Mouse (Mus musculus) stomach, embryonic 16.5 days (tissue): Measurements from ENCODE around the gene E330034G19Rik. TPM values are rescaled to one million over a fixed set of nuclear protein-coding genes. Genes with fewer than 3 reads are reported as not detected.
"Not testable (repeated sequence)": the region's sequence is repeated elsewhere in the genome, so short reads cannot be mapped to it uniquely, and the experiment has no call there.

ENCODE experiments used
- ATAC-seq: fragments of 200-750 bp; cut with Nextera tagmentation; 2 replicates; pipeline ENCODE4 v1.8.0; 2017; ENCODE audit warnings: moderate number of reproducible peaks, moderate TSS enrichment; ENCODE audit not compliant: insufficient read depth, low FRiP score
- H3K27ac ChIP-seq: fragments of 300-500 bp; sonication (generic); 2 replicates; pipeline ENCODE4 v1.5.1; 2014; ENCODE audit warnings: low read length
- H3K27me3 ChIP-seq: fragments of 300-500 bp; sonication (generic); 2 replicates; pipeline ENCODE4 v1.6.1; 2014; ENCODE audit warnings: low read length, control low read depth, mixed read lengths; ENCODE audit not compliant: control insufficient read depth, insufficient read depth
- H3K36me3 ChIP-seq: fragments of 300-500 bp; sonication (generic); 2 replicates; pipeline ENCODE4 v1.6.1; 2014; ENCODE audit warnings: low read length; ENCODE audit not compliant: control insufficient read depth, insufficient read depth
- H3K4me1 ChIP-seq: fragments of 300-500 bp; sonication (generic); 2 replicates; pipeline ENCODE4 v1.6.1; 2014; ENCODE audit warnings: low read length, control low read depth, mixed read lengths; ENCODE audit not compliant: control insufficient read depth, insufficient read depth
- H3K4me2 ChIP-seq: fragments of 300-500 bp; sonication (generic); 2 replicates; pipeline ENCODE4 v1.6.1; 2014; ENCODE audit warnings: low read depth, low read length, mixed read lengths
- H3K4me3 ChIP-seq: fragments of 300-500 bp; sonication (generic); replicated peaks from 2 replicates; pipeline ENCODE4 v1.5.1; 2014; ENCODE audit warnings: mild to moderate bottlenecking, low read length
- H3K9ac ChIP-seq: fragments of 300-500 bp; sonication (generic); 2 replicates; pipeline ENCODE4 v1.6.1; 2014; ENCODE audit warnings: low read length
- H3K9me3 ChIP-seq: fragments of 300-500 bp; sonication (generic); replicated peaks from 2 replicates; pipeline ENCODE4 v1.6.1; 2016; ENCODE audit warnings: low read length, control low read depth; ENCODE audit not compliant: control insufficient read depth
- WGBS: fragments of 180-500 bp; shearing (Covaris S2); extraction: QIAGEN DNeasy Blood & Tissue Kit; methylation state at CpG from one replicate; pipeline ENCODE4 v1.1.7; 2014; 5-methylcytosine and 5-hydroxymethylcytosine counted together
- polyA plus RNA-seq: library from polyadenylated mRNA; unstranded; fragments of >200 nt; fragmentation: Nextera tagmentation; extraction: Ambion mirVana; gene quantifications from 2 replicates; pipeline ENCODE4 v1.2.1, GENCODE M21; 2015

The E330034G19Rik gene
- polyA plus RNA-seq, 1 experiment from 2014 or later, result not detected

GRCm38 (mm10) chr14:24302126-24302525, 9.1 kb downstream of the E330034G19Rik start:
- ATAC-seq, H3K4me1 ChIP-seq, H3K27me3 ChIP-seq, H3K9me3 ChIP-seq, H3K4me3 ChIP-seq, H3K27ac ChIP-seq, H3K36me3 ChIP-seq, H3K4me2 ChIP-seq, H3K9ac ChIP-seq: not testable (repeated sequence)
- 83% methylated on average over 1 of the region's 1 CpGs for WGBS

DNA sequence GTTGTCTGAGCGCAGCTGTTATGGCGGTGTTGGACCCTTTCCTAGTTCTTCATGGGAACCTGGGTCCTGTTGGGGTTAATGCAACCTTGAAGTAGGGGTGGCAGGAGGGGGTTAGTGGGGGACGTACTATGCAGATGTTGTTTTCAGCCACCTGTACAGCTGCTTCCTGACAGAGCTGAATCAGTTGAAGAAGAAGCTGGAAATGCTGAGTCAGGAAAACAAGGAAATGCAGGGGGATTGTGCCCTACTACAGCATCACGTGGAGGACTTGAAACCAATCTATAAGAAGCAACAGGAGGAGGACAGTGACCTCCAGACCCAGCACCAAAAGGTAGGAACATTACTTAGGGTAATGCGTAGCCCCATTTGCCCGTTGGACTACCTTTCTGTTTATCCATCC, 13.7 kb downstream of the E330034G19Rik start:
- no peaks in the 10 kb centered on the region for H3K9me3 ChIP-seq
- no peak overlapping the region for H3K27ac ChIP-seq
- 70% methylated on average over 6 of the region's 6 CpGs for WGBS
- no peaks in the 10 kb centered on the region for H3K4me1 ChIP-seq
- ATAC-seq, result no peak
- H3K36me3 ChIP-seq, result no peaks in the 10 kb centered on the region
- H3K9ac ChIP-seq, result no peak overlapping the region
- no peak overlapping the region for H3K4me3 ChIP-seq
- no peaks in the 10 kb centered on the region for H3K27me3 ChIP-seq
- no peak overlapping the region for H3K4me2 ChIP-seq

- Histone ChIP-seq H3K9me3 (no peaks in the 10 kb centered on the region), H3K36me3 (no peaks in the 10 kb centered on the region), H3K4me1 (no peaks in the 10 kb centered on the region), H3K4me3 (no peak overlapping the region), H3K27me3 (no peaks in the 10 kb centered on the region), H3K4me2 (no peak overlapping the region), H3K27ac (no peak overlapping the region), H3K9ac (no peak overlapping the region)
- WGBS, result 54% methylated on average over 1 of the region's 1 CpGs
- ATAC-seq, result no peak
These were observed 14.1 kb downstream of the E330034G19Rik start for GRCm38 (mm10) chr14:24307146-24307545.

GRCm38 (mm10) chr14:24311110-24311509, 18.1 kb downstream of the E330034G19Rik start:
- no peak overlapping the region for H3K4me3 ChIP-seq
- no peaks in the 10 kb centered on the region for H3K4me1 ChIP-seq
- H3K27ac ChIP-seq, result no peak overlapping the region
- H3K4me2 ChIP-seq, result no peak overlapping the region
- H3K27me3 ChIP-seq, result no peaks in the 10 kb centered on the region
- H3K36me3 ChIP-seq, result no peaks in the 10 kb centered on the region
- no peaks in the 10 kb centered on the region for H3K9me3 ChIP-seq
- H3K9ac ChIP-seq, result no peak overlapping the region
- ATAC-seq, result no peak
- WGBS, result 33% methylated on average over 3 of the region's 3 CpGs

GRCm38 (mm10) chr14:24347007-24347406, 54.0 kb downstream of the E330034G19Rik start:
- 68% methylated on average over 3 of the region's 3 CpGs for WGBS
- H3K9me3 ChIP-seq, H3K27me3 ChIP-seq, H3K4me2 ChIP-seq, H3K4me3 ChIP-seq, ATAC-seq, H3K9ac ChIP-seq, H3K27ac ChIP-seq, H3K36me3 ChIP-seq, H3K4me1 ChIP-seq: not testable (repeated sequence)

GRCm38 (mm10) chr14:24358295-24358951, 65.4 kb downstream of the E330034G19Rik start:
- WGBS, result 61% methylated on average over 22 of the region's 22 CpGs
- no peak for ATAC-seq

More at GRCm38 (mm10) chr14:24358295-24358951, 65.4 kb downstream of the E330034G19Rik start:
- no peaks in the 10 kb centered on the region for H3K4me1 ChIP-seq
- no peak overlapping the region for H3K27ac ChIP-seq
- H3K36me3 ChIP-seq, result no peaks in the 10 kb centered on the region
- no peaks in the 10 kb centered on the region for H3K9me3 ChIP-seq
- H3K9ac ChIP-seq, result no peak overlapping the region
- no peak overlapping the region for H3K4me2 ChIP-seq
- H3K27me3 ChIP-seq, result no peaks in the 10 kb centered on the region
- no peak overlapping the region for H3K4me3 ChIP-seq

Other genes starting within 250 kb of the E330034G19Rik start
- gene Dlg5, start 47.3 kb upstream of the E330034G19Rik start, polyA plus RNA-seq, result 12.3 and 12.4 TPM in 2 replicates
- 14.9 and 16.9 TPM in 2 replicates for gene Polr3a, start 193.8 kb downstream of the E330034G19Rik start, polyA plus RNA-seq
- 701 and 860 TPM in 2 replicates for gene Rps24, start 193.9 kb downstream of the E330034G19Rik start, polyA plus RNA-seq